Mouse (Mus musculus) midbrain, embryonic 15.5 days (tissue): Measurements from ENCODE around the gene Mettl8. TPM values are rescaled to one million over a fixed set of nuclear protein-coding genes. Genes with fewer than 3 reads are reported as not detected.

Source experiments
- ATAC-seq: fragments of 200-750 bp; cut with Nextera tagmentation; replicated peaks from 2 replicates; pipeline ENCODE4 v1.8.0; 2017; ENCODE audit warnings: moderate TSS enrichment
- H3K27ac ChIP-seq: fragments of 300-500 bp; sonication (generic); 2 replicates; pipeline ENCODE4 v1.5.1; 2015; ENCODE audit warnings: mild to moderate bottlenecking, inconsistent platforms
- H3K27me3 ChIP-seq: fragments of 300-500 bp; sonication (generic); replicated peaks from 2 replicates; pipeline ENCODE4 v1.6.1; 2015; ENCODE audit warnings: inconsistent platforms
- H3K36me3 ChIP-seq: fragments of 300-500 bp; sonication (generic); replicated peaks from 2 replicates; pipeline ENCODE4 v1.6.1; 2015; ENCODE audit warnings: inconsistent platforms
- H3K4me1 ChIP-seq: fragments of 300-500 bp; sonication (generic); 2 replicates; pipeline ENCODE4 v1.6.1; 2015; ENCODE audit warnings: inconsistent platforms
- H3K4me2 ChIP-seq: fragments of 300-500 bp; sonication (generic); 2 replicates; pipeline ENCODE4 v1.6.1; 2015; ENCODE audit warnings: inconsistent platforms, mild to moderate bottlenecking, moderate library complexity
- H3K4me3 ChIP-seq: fragments of 300-500 bp; sonication (generic); 2 replicates; pipeline ENCODE4 v1.5.1; 2015; ENCODE audit warnings: mild to moderate bottlenecking, inconsistent platforms
- H3K9ac ChIP-seq: fragments of 300-500 bp; sonication (generic); 2 replicates; pipeline ENCODE4 v1.6.1; 2015; ENCODE audit warnings: mild to moderate bottlenecking, inconsistent platforms
- H3K9me3 ChIP-seq: fragments of 300-500 bp; sonication (generic); 2 replicates; pipeline ENCODE4 v1.6.1; 2016; ENCODE audit warnings: inconsistent platforms
- WGBS: fragments of 180-500 bp; shearing (Covaris S2); methylation state at CpG from one replicate; pipeline ENCODE4 v1.1.7; 2015; ENCODE audit warnings: mixed read lengths; 5-methylcytosine and 5-hydroxymethylcytosine counted together
- polyA plus RNA-seq: library from polyadenylated mRNA; unstranded; fragments of >200 nt; fragmentation: Nextera tagmentation; extraction: Ambion mirVana; gene quantifications from 2 replicates; pipeline ENCODE4 v1.2.1, GENCODE M21; 2015

Mettl8 gene
- polyA plus RNA-seq, 1 experiment from 2014 or later = 11.4 TPM

GRCm38 (mm10) chr2:70938844-70939494 lies 116.4 kb downstream of the Mettl8 start:
- Histone ChIP-seq H3K4me3 (no peak overlapping the region), H3K9me3 (no peaks in the 10 kb centered on the region), H3K9ac (no peak overlapping the region), H3K27ac (no peak overlapping the region), H3K36me3 (no peaks in the 10 kb centered on the region), H3K4me2 (no peak overlapping the region), H3K27me3 (no peaks in the 10 kb centered on the region), H3K4me1 (no peaks in the 10 kb centered on the region)
- no peak for ATAC-seq
- WGBS = 85% methylated on average over 21 of the region's 21 CpGs

DNA sequence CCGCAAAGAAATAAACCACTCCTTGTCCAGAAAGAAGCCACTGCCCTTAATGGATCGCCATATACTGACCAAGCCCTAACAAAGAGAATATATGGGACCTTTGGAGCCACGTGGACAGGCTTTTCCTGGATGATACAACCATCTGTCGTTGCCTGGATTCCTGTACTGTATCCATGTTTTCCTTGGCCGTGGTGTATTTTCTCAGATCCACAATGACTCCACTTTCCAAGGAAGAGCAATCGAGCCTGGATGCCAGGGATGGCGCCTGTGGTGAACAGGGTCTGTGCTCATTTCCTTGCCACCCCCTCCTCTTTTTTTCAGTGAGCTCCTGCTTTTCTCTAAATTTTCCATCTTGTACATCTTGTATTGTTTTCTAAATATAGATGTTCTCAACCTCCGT lies 120.6 kb downstream of the Mettl8 start:
- no peaks in the 10 kb centered on the region for H3K9me3 ChIP-seq
- H3K4me3 ChIP-seq = no peak overlapping the region
- no peaks in the 10 kb centered on the region for H3K4me1 ChIP-seq
- no peaks in the 10 kb centered on the region for H3K36me3 ChIP-seq
- WGBS = 82% methylated on average over 8 of the region's 8 CpGs
- no peak overlapping the region for H3K4me2 ChIP-seq
- no peak for ATAC-seq
- H3K27me3 ChIP-seq = no peaks in the 10 kb centered on the region
- H3K9ac ChIP-seq = no peak overlapping the region
- H3K27ac ChIP-seq = no peak overlapping the region

GRCm38 (mm10) chr2:70933516-70933915 lies 121.9 kb downstream of the Mettl8 start:
- no peak for ATAC-seq
- Histone ChIP-seq H3K4me1 (no peaks in the 10 kb centered on the region), H3K36me3 (no peaks in the 10 kb centered on the region), H3K27ac (no peak overlapping the region), H3K9ac (no peak overlapping the region), H3K4me3 (no peak overlapping the region), H3K9me3 (no peaks in the 10 kb centered on the region), H3K4me2 (no peak overlapping the region), H3K27me3 (no peaks in the 10 kb centered on the region)
- 92% methylated on average over 1 of the region's 1 CpGs for WGBS

DNA sequence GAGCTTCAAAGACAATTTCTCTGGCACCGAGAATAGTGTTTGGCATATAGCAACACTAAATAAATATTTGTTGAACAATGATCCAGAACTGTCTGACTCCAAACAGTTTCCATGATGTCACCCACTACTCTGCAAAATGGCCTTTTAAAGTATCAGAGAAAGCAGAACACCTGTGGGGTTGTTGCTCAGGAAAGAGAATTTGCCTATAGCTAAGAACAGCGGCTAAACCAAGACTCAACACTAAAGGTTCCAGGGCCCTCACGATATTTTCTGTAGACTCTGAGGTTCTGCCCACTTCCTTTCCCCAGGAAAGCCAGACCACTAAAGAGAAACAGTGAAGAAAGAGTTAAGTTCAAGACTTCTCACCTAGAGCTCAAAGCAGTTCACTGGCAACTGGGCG lies 122.4 kb downstream of the Mettl8 start:
- Histone ChIP-seq H3K9me3 (no peaks in the 10 kb centered on the region), H3K9ac (no peak overlapping the region), H3K27me3 (no peaks in the 10 kb centered on the region), H3K4me1 (no peaks in the 10 kb centered on the region), H3K27ac (no peak overlapping the region), H3K4me3 (no peak overlapping the region), H3K4me2 (no peak overlapping the region), H3K36me3 (no peaks in the 10 kb centered on the region)
- ATAC-seq = no peak
- WGBS = 89% methylated on average over 4 of the region's 4 CpGs

DNA sequence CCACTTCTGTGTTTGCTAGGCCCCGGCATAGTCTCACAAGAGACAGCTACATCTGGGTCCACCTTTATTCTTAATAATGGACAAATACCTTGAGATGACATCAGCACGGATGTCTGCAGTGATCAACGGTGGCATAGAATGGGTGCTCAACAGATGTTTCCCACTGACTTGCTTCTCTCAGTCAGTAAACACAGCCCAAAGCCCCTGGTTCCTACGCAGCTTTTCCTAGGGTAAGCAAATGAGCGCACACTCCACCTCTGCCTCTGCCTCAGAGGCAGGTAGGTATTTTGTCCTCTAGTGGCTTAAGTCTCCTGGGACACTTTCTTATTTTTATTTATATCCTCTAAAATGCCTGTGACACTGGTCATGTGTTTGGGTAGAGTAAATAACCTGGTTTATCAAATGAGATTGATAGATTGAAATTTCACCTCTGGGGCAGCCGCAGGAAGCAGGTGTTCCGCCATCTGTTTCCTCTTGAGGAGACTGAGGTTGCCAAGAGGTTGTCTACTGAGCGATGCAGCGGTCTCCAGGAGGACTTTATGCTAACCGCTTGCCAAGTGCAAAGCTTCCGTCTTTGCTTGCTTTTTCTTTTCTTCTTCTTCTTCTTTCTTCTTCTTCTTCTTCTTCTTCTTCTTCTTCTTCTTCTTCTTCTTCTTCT lies 124.6 kb downstream of the Mettl8 start:
- no peaks in the 10 kb centered on the region for H3K9me3 ChIP-seq
- H3K4me2 ChIP-seq = no peak overlapping the region
- H3K27ac ChIP-seq = no peak overlapping the region
- no peaks in the 10 kb centered on the region for H3K27me3 ChIP-seq
- H3K4me1 ChIP-seq = no peaks in the 10 kb centered on the region
- ATAC-seq = no peak
- H3K4me3 ChIP-seq = no peak overlapping the region
- 91% methylated on average over 11 of the region's 11 CpGs for WGBS
- H3K36me3 ChIP-seq = no peaks in the 10 kb centered on the region
- H3K9ac ChIP-seq = no peak overlapping the region

DNA sequence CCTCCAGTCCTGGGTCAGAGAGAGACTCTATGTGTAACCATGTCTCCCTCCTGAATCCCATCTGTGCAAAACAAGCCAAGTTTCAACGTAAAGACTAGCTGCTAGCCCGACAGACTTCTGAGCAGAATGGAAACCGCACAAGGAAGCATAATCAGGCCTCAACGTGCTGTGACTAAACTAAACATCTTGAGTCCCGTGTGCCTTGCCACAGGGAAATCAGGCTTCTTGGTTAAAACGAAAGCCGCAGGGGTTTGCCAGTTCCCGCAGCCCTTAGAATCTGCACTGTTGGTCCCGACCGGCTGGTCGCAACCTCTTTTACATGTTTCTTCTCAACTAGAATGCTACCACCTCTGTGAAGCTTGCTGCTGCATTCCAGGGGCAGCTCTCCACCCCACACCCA lies 125.7 kb downstream of the Mettl8 start:
- no peaks in the 10 kb centered on the region for H3K4me1 ChIP-seq
- 85% methylated on average over 11 of the region's 11 CpGs for WGBS
- H3K27ac ChIP-seq = no peak overlapping the region
- no peak overlapping the region for H3K4me2 ChIP-seq
- no peak overlapping the region for H3K4me3 ChIP-seq
- no peaks in the 10 kb centered on the region for H3K27me3 ChIP-seq
- ATAC-seq = no peak
- no peaks in the 10 kb centered on the region for H3K36me3 ChIP-seq
- H3K9ac ChIP-seq = no peak overlapping the region
- H3K9me3 ChIP-seq = no peaks in the 10 kb centered on the region

DNA sequence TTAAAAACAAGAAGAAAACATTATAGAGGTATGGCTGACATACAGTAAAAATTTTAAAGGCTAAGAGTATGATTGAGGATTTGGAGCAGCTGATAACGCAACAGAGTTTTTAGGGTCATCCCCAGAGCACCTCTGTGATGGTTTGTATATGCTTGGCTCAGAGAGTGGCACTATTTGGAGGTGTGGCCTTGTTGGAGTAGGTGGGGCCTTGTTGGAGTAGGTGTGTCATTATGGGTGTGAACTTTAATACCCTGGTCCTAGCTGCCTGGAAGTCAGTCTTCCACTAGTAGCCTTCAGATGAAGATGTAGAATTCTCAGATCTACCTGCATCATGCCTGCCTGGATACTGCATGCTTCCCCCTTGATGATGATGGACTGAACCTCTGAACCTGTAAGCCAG lies 131.3 kb downstream of the Mettl8 start:
- no peak overlapping the region for H3K9ac ChIP-seq
- no peaks in the 10 kb centered on the region for H3K9me3 ChIP-seq
- no peaks in the 10 kb centered on the region for H3K27me3 ChIP-seq
- no peak overlapping the region for H3K4me2 ChIP-seq
- H3K27ac ChIP-seq = no peak overlapping the region
- 0 out of 2 replicates have a peak, but pooled peaks cover 9% of the 10 kb centered on the region for H3K4me1 ChIP-seq
- WGBS = 94% methylated on average over 1 of the region's 1 CpGs
- no peak overlapping the region for H3K4me3 ChIP-seq
- no peak for ATAC-seq
- no peaks in the 10 kb centered on the region for H3K36me3 ChIP-seq

- Histone ChIP-seq H3K36me3 (no peaks in the 10 kb centered on the region), H3K27ac (no peak overlapping the region), H3K4me3 (no peak overlapping the region), H3K4me1 (0 out of 2 replicates have a peak, but pooled peaks cover 9% of the 10 kb centered on the region), H3K4me2 (no peak overlapping the region), H3K9ac (no peak overlapping the region), H3K9me3 (no peaks in the 10 kb centered on the region), H3K27me3 (no peaks in the 10 kb centered on the region)
- WGBS = 71% methylated on average over 6 of the region's 6 CpGs
- no peak for ATAC-seq
Observed at GRCm38 (mm10) chr2:70922814-70923213, 132.6 kb downstream of the Mettl8 start.

DNA sequence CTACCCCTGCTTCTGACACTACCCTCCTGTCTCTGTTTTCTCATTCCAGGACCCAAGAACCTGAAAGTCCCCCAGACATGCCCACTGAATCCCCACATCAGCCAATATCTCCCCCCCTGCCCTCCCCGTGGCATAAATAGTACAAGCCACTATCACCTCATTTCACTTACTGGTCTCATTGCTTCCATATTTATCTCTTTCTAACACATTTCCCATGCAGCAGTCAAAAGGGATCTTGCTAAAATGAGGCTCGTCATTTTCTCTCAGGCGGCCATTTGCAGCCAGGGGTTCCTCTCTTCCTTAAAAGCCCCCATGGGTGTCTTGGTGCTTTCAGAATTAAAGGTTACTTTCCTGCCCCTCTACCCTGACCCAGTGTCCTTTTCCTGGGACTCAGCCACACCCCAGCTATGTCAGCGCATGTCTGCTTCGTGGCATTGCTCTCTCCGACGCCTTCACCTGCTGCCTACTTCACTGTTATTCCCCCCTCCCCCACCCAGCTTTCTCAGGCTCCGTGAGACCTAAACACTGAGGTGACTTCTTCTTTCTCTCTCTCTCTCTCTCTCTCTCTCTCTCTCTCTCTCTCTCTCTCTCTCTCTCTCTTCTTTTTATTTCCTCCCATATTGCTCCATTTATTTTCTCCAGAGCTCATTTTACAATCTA lies 134.3 kb downstream of the Mettl8 start:
- Histone ChIP-seq H3K4me2 (no peak overlapping the region), H3K27me3 (no peaks in the 10 kb centered on the region), H3K4me3 (no peak overlapping the region), H3K36me3 (no peaks in the 10 kb centered on the region), H3K27ac (no peak overlapping the region), H3K9ac (no peak overlapping the region), H3K4me1 (0 out of 2 replicates have a peak, but pooled peaks cover 9% of the 10 kb centered on the region), H3K9me3 (no peaks in the 10 kb centered on the region)
- WGBS = 52% methylated on average over 8 of the region's 8 CpGs
- ATAC-seq = no peak

DNA sequence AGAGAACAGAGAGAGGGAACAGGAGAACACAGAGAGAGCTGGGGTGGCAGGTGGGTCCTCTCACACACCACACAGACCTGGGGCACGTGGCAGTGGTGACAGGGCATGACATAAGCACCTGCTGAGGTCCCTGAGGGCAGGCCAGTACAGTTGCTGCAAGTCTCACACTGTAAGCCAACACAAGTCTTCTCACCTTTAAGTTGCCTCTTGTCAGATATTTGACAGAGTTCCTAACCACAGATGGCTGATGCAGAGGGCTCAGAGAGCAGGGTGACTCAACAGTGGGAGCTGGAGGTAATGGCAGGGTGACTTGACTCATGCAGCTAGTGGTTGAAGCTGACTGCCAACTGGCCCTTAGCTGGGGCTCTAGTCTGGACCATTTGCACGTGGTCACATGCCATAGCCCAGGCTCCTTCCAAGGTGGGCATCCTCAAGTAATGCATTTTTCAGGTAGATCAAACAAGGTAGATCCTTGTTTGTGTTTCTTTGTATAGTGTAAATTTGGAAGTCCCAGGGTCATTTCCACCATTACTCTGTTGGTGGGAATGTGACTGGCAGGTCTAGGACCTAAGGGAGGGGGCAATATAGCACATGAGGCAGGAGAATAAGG lies 135.4 kb downstream of the Mettl8 start:
- Histone ChIP-seq H3K4me1 (0 out of 2 replicates have a peak, but pooled peaks cover 9% of the 10 kb centered on the region), H3K9me3 (no peaks in the 10 kb centered on the region), H3K9ac (no peak overlapping the region), H3K4me3 (no peak overlapping the region), H3K4me2 (no peak overlapping the region), H3K27me3 (no peaks in the 10 kb centered on the region), H3K27ac (no peak overlapping the region), H3K36me3 (no peaks in the 10 kb centered on the region)
- no peak for ATAC-seq
- whole genome bisulfite sequencing = 85% methylated on average over 2 of the region's 2 CpGs

DNA sequence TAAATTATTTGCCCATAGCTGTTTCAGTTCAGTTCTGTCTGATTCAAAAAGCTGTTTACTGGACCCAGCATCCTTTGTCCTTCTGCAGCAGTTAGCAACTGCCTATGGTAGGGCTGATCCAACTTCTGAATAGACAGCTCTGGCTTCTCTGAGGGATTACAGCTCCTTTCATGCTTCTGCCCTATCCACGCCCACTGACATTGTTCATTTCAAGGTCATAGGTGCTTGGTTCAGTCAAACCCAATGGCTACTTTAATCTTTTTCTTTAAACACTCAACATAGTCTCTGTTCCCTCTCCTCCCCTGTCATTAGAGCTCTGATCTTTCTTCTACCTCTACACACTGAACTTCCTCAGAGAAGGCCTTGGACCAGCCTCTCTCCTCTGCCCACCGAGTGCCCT lies 136.9 kb downstream of the Mettl8 start:
- no peak overlapping the region for H3K27ac ChIP-seq
- no peaks in the 10 kb centered on the region for H3K27me3 ChIP-seq
- H3K9me3 ChIP-seq = no peaks in the 10 kb centered on the region
- no peak overlapping the region for H3K4me3 ChIP-seq
- no peak overlapping the region for H3K4me2 ChIP-seq
- H3K36me3 ChIP-seq = no peaks in the 10 kb centered on the region
- H3K9ac ChIP-seq = no peak overlapping the region
- 39% methylated on average over 2 of the region's 2 CpGs for WGBS
- 0 out of 2 replicates have a peak, but pooled peaks cover 7% of the 10 kb centered on the region for H3K4me1 ChIP-seq
- ATAC-seq = no peak
